Mouse (Mus musculus) MEL-GATA-1-ER (cell line): ENCODE results near the gene Tunar.

Source experiments
- DNase-seq: peaks from one replicate; pipeline ENCODE4 v3.0.0-alpha.2; 2012; ENCODE audit warnings: low read depth; ENCODE audit errors: extremely low read depth

Gene Tunar

DNA sequence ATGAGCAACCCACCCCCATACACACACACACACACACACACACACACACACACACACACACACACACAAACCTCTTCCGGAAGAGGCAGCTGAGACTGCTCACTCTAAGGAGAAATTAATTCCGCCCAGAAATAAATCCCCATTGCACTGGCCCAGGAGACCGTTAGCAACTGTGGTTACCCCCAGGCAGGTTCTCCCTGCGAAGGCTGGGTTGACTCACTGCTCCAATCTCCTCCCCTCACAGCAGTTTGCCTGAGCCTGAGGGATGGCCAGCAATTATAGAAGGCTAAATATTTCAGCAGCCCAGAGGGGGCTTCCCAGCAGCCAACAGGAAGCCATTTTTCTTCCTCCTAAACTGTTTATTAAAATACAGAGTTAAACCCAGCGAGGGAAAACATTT, 64.5 kb downstream of the Tunar start:
- DNase-seq, result no peak

- DNase-seq, result no peak
These were observed 70.1 kb downstream of the Tunar start for GRCm38 (mm10) chr12:105403742-105404141.

- no peak for DNase-seq
These were observed 72.3 kb downstream of the Tunar start for GRCm38 (mm10) chr12:105406008-105406407.

DNA sequence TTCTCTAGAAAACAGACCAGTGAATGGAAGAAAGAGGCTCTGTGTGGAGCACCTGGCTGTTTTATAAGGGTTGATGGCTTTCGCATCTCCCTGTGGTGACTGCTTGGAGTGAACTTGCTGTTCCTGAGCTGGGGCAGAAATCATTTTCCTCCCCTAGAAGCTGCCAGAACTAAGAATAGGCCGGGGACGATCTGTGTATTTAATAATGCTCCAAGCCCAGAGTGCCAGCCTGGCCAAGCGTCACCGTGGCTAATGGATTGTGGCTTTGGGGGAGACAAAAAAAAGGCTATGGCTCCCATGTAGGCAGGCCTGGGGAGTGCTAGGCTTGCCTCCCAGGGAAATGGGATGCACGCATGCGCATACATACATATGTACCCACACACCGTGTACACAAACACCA, 80.2 kb downstream of the Tunar start:
- no peak for DNase-seq

GRCm38 (mm10) chr12:105420476-105420875, 86.8 kb downstream of the Tunar start:
- DNase-seq, result no peak

- no peak for DNase-seq
These were observed 92.9 kb downstream of the Tunar start for GRCm38 (mm10) chr12:105426541-105426940.

DNA sequence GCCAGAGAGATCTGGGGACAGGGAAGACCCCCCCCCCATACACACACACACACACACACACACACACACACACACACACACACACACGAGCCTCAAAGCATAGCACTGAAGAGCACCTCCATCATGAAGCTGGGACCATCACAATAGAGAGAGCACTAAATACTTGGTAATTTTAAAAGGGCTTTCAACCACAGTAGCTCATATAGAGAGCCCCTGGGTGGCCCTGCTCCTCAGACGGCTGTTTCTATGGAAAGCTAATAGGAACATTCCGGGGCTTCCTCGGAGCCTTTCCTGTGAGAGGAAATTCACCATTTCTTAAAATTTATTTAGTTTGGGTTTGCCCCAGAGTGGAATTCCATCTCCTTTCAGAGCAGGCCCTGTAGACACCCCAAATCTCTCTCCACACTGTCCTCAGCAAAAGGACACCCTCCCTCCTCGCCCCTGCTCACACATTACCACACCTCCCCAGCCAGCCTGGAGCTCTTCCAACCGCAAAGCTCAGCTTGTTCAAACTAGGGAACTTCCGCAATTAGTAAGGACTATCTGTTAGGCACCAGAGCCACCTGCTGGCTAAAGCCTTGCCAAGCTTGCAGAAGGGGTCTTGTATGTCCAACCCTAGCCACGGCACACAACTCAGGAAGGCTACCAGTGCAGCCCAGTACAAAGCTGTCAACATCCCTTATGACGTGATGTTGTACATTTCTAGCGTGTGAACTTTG, 93.5 kb downstream of the Tunar start:
- DNase-seq, result no peak

DNA sequence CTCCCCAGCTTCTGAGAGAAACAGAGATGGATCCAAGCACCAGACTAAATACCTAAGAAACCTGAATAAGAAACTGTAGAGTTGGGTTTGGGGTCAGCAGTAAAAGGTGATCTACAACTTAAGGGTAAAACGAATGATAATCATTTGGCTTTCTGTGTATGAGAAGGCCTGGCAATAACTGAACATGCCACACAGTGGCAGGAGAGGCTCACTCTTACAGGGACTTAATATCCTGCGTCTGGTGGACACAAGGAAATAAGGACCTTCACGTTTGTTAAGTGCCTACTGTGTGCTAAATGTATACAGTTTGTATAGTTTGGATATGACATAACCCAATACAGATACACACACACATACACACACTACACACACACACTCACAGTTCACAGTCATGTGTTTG, 98.2 kb downstream of the Tunar start:
- DNase-seq, result no peak

DNA sequence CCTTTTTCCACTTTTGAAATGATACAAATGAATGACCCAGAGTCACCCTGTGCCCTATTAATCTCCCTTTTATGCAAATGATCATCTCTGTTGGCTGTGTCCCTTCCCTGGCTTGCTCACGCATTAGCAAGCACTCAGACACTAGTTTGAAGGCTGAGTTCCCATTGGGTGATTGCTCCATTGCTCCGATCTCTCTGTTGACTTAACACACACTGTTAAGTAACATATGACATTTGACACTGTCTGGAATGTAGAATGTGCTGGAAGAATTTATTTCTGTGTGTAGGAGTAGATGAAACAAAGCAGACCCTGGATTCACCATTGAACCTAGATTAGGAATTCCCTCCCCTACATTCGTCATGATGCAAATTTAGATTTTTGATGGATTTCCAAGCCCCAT, 99.1 kb downstream of the Tunar start:
- DNase-seq, result no peak
